Mouse (Mus musculus): ENCODE data around the gene Aff3.

Aff3 gene

GRCm38 (mm10) chr1:38536929-38537540 is 127.7 kb downstream of the Aff3 start:
- no peak for DNase-seq

GRCm38 (mm10) chr1:38532581-38532980 is 132.2 kb downstream of the Aff3 start:
- no peak for DNase-seq

GRCm38 (mm10) chr1:38528607-38529006 is 136.1 kb downstream of the Aff3 start:
- DNase-seq, result no peak

GRCm38 (mm10) chr1:38526568-38526967 is 138.2 kb downstream of the Aff3 start:
- DNase-seq, result no peak

- no peak for DNase-seq
These were observed 143.1 kb downstream of the Aff3 start for GRCm38 (mm10) chr1:38521651-38522050.

GRCm38 (mm10) chr1:38516225-38516624 is 148.5 kb downstream of the Aff3 start:
- no peak for DNase-seq

GRCm38 (mm10) chr1:38514634-38515011 is 150.1 kb downstream of the Aff3 start:
- no peak for DNase-seq

GRCm38 (mm10) chr1:38513970-38514633 is 150.7 kb downstream of the Aff3 start:
- no peak for DNase-seq

GRCm38 (mm10) chr1:38512258-38513081 is 152.3 kb downstream of the Aff3 start:
- no peak for DNase-seq

GRCm38 (mm10) chr1:38511076-38511475 is 153.7 kb downstream of the Aff3 start:
- DNase-seq, result no peak

- DNase-seq, result no peak
These were observed 155.5 kb downstream of the Aff3 start for GRCm38 (mm10) chr1:38509301-38509700.

- DNase-seq, result no peak
These were observed 157.0 kb downstream of the Aff3 start for GRCm38 (mm10) chr1:38507636-38508179.

GRCm38 (mm10) chr1:38506396-38506795 is 158.4 kb downstream of the Aff3 start:
- DNase-seq, result no peak

GRCm38 (mm10) chr1:38503431-38504089 is 161.2 kb downstream of the Aff3 start:
- no peak for DNase-seq

- DNase-seq, result no peak
These were observed 162.0 kb downstream of the Aff3 start for GRCm38 (mm10) chr1:38502797-38503196.

- DNase-seq, result no peak
These were observed 163.5 kb downstream of the Aff3 start for GRCm38 (mm10) chr1:38501231-38501630.

- DNase-seq, result no peak
These were observed 165.3 kb downstream of the Aff3 start for GRCm38 (mm10) chr1:38499500-38499899.

GRCm38 (mm10) chr1:38497576-38497975 is 167.2 kb downstream of the Aff3 start:
- no peak for DNase-seq

GRCm38 (mm10) chr1:38496886-38497528 is 167.7 kb downstream of the Aff3 start:
- no peak for DNase-seq

- no peak for DNase-seq
These were observed 169.5 kb downstream of the Aff3 start for GRCm38 (mm10) chr1:38495284-38495683.

GRCm38 (mm10) chr1:38489733-38490132 is 175.0 kb downstream of the Aff3 start:
- DNase-seq, result no peak

GRCm38 (mm10) chr1:38488667-38489210 is 176.0 kb downstream of the Aff3 start:
- DNase-seq, result no peak

Measured in cerebellum, adult 11-12 months (tissue).